Mouse (Mus musculus): ENCODE data around the gene H2-M1.

The H2-M1 gene

DNA sequence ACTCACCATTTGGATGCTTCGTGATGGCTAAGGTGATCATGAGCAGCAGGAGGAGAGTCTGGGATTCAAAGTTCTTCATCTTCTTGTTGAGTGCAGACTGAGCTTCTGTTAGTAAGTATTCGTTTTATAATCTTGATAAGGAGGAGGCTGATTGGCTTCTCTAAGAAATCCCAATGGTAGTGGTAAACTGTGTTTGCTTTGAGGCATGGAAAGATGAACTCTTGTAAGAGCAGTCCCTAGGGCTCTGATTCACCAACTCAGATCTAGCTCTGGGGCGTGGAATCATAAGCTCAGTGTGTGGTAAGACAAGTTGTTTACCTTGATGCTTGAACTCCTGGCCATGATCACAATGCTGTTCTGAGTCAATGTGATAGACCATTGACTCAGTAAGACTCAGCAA is at the start of gene H2-M1:
TSS of gene H2-M1 (minus strand) at position 101 of the 400 bp plus-strand sequence.
- no peak for DNase-seq (ENCODE audit: low read depth, low spot score)

GRCm38 (mm10) chr17:36697693-36698092 is 25.7 kb upstream of the H2-M1 start:
- DNase-seq (ENCODE audit: low read depth, low spot score), result no peak

DNA sequence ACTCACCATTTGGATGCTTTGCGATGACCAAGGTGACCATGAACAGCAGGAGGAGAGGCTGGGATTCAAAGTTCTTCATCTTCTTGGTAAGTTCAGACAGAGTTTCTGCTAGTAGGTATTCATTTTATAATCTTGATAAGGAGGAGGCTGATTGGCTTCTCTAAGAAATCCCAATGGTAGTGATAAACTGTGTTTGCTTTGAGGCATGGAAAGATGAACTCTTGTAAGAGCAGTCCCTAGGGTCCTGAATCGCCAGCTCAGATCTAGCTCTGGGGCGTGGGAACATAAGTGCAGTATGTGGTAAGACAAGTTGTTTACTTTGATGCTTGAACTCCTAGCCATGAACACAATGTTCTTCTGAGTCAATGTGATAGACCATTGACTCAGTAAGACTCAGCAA is 29.5 kb downstream of the H2-M1 start, which contains the start of gene H2-M9:
TSS of gene H2-M9 (minus strand) at position 101 of the 400 bp plus-strand sequence.
- DNase-seq (ENCODE audit: low read depth, low spot score), result no peak

All from telencephalon, adult 2 months (tissue).